Mouse (Mus musculus) hindbrain, embryonic 11.5 days (tissue): ENCODE measurements around the gene Crip1. TPM values are rescaled to one million over a fixed set of nuclear protein-coding genes. Genes with fewer than 3 reads are reported as not detected.
A peak's percentile ranks its signal among the peaks of the same experiment; 100 is the strongest.
"Not testable (repeated sequence)": the region's sequence is repeated elsewhere in the genome, so short reads cannot be mapped to it uniquely, and the experiment has no call there.

ENCODE experiments used
- ATAC-seq: fragments of 200-750 bp; cut with Nextera tagmentation; 2 replicates; pipeline ENCODE4 v1.8.0; 2017; ENCODE audit warnings: mild to moderate bottlenecking, moderate TSS enrichment, moderate library complexity; ENCODE audit not compliant: low FRiP score
- DNase-seq: peaks from one replicate; pipeline ENCODE4 v3.0.0-alpha.2; 2015; ENCODE audit warnings: low spot score
- H3K27ac ChIP-seq: fragments of 300-500 bp; sonication (generic); 2 replicates; pipeline ENCODE4 v1.5.1; 2014; ENCODE audit warnings: mild to moderate bottlenecking, low read depth, low read length
- H3K27me3 ChIP-seq: fragments of 300-500 bp; sonication (generic); 2 replicates; pipeline ENCODE4 v1.6.1; 2014; ENCODE audit warnings: mild to moderate bottlenecking, low read length, moderate library complexity, mixed read lengths; ENCODE audit not compliant: control insufficient read depth, insufficient read depth
- H3K36me3 ChIP-seq: fragments of 300-500 bp; sonication (generic); 2 replicates; pipeline ENCODE4 v1.6.1; 2014; ENCODE audit warnings: mild to moderate bottlenecking, low read length, moderate library complexity, mixed read lengths; ENCODE audit not compliant: control insufficient read depth, insufficient read depth
- H3K4me1 ChIP-seq: fragments of 300-500 bp; sonication (generic); replicated peaks from 2 replicates; pipeline ENCODE4 v1.6.1; 2014; ENCODE audit warnings: low read length, mixed read lengths; ENCODE audit not compliant: control insufficient read depth, insufficient read depth
- H3K4me2 ChIP-seq: fragments of 300-500 bp; sonication (generic); replicated peaks from 2 replicates; pipeline ENCODE4 v1.6.1; 2014; ENCODE audit warnings: mild to moderate bottlenecking, low read depth, low read length
- H3K4me3 ChIP-seq: fragments of 300-500 bp; sonication (generic); 2 replicates; pipeline ENCODE4 v1.5.1; 2014; ENCODE audit warnings: low read depth, low read length
- H3K9ac ChIP-seq: fragments of 300-500 bp; sonication (generic); 2 replicates; pipeline ENCODE4 v1.6.1; 2014; ENCODE audit warnings: low read depth, low read length
- H3K9me3 ChIP-seq: fragments of 300-500 bp; sonication (generic); 2 replicates; pipeline ENCODE4 v1.6.1; 2016; ENCODE audit warnings: low read length; ENCODE audit not compliant: control insufficient read depth
- WGBS: fragments of 180-500 bp; shearing (Covaris S2); extraction: QIAGEN DNeasy Blood & Tissue Kit; methylation state at CpG from one replicate; pipeline ENCODE4 v1.1.7; 2014; 5-methylcytosine and 5-hydroxymethylcytosine counted together
- polyA plus RNA-seq: library from polyadenylated mRNA; unstranded; fragments of >200 nt; fragmentation: Nextera tagmentation; extraction: Ambion mirVana; gene quantifications from 2 replicates; pipeline ENCODE4 v1.2.1, GENCODE M21; 2014

Gene Crip1
- polyA plus RNA-seq, 1 experiment from 2014 or later: 84.7 TPM

- H3K9ac ChIP-seq: no peak overlapping the region; the same call in 1 of the 2 replicates
- ATAC-seq (no peak), DNase-seq (no peak)
- whole genome bisulfite sequencing: 87% methylated on average over 51 of the region's 51 CpGs
- peaks cover 5% of the 10 kb centered on the region; the same call in 1 of the 2 replicates for H3K27me3 ChIP-seq
- H3K27ac ChIP-seq: no peak overlapping the region
- peak overlapping the region; percentile 96 for H3K4me2 ChIP-seq
- H3K36me3 ChIP-seq: no peaks in the 10 kb centered on the region
- peaks cover 10% of the 10 kb centered on the region for H3K4me1 ChIP-seq
- H3K9me3 ChIP-seq: no peaks in the 10 kb centered on the region
- H3K4me3 ChIP-seq: peak overlapping the region; percentile 44; the same call in 1 of the 2 replicates
Measured at GRCm38 (mm10) chr12:113188349-113189055, 42.4 kb downstream of the Crip1 start.

GRCm38 (mm10) chr12:113193423-113193822 lies 47.3 kb downstream of the Crip1 start:
- WGBS: 79% methylated on average over 2 of the region's 2 CpGs
- ATAC-seq (no peak), DNase-seq (no peak)
- Histone ChIP-seq H3K27ac (no peak overlapping the region), H3K4me1 (no peaks in the 10 kb centered on the region), H3K9me3 (no peaks in the 10 kb centered on the region), H3K4me3 (no peak overlapping the region), H3K36me3 (no peaks in the 10 kb centered on the region), H3K27me3 (no peaks in the 10 kb centered on the region), H3K9ac (no peak overlapping the region), H3K4me2 (no peak overlapping the region)

GRCm38 (mm10) chr12:113199132-113199531 lies 53.0 kb downstream of the Crip1 start:
- ATAC-seq, H3K36me3 ChIP-seq, H3K27ac ChIP-seq, H3K9ac ChIP-seq, H3K4me2 ChIP-seq, DNase-seq, H3K27me3 ChIP-seq, H3K4me1 ChIP-seq, H3K4me3 ChIP-seq, H3K9me3 ChIP-seq: not testable (repeated sequence)
- 100% methylated on average over 3 of the region's 6 CpGs for WGBS

GRCm38 (mm10) chr12:113201301-113201700 lies 55.2 kb downstream of the Crip1 start:
- Histone ChIP-seq H3K4me2 (no peak overlapping the region), H3K27me3 (no peaks in the 10 kb centered on the region)
- ATAC-seq: no peak

GRCm38 (mm10) chr12:113202008-113202407 lies 55.9 kb downstream of the Crip1 start:
- Histone ChIP-seq H3K9me3 (no peaks in the 10 kb centered on the region), H3K36me3 (no peaks in the 10 kb centered on the region), H3K4me2 (no peak overlapping the region), H3K4me1 (no peaks in the 10 kb centered on the region), H3K9ac (no peak overlapping the region), H3K4me3 (no peak overlapping the region), H3K27me3 (no peaks in the 10 kb centered on the region), H3K27ac (no peak overlapping the region)
- DNase-seq (no peak), ATAC-seq (no peak)

More at GRCm38 (mm10) chr12:113201301-113201700, 55.2 kb downstream of the Crip1 start:
- Histone ChIP-seq H3K4me1 (no peaks in the 10 kb centered on the region), H3K9ac (no peak overlapping the region), H3K9me3 (no peaks in the 10 kb centered on the region), H3K27ac (no peak overlapping the region), H3K4me3 (no peak overlapping the region), H3K36me3 (no peaks in the 10 kb centered on the region)
- no peak for DNase-seq
- WGBS: 88% methylated on average over 4 of the region's 4 CpGs

Other genes starting within 250 kb of the Crip1 start
- 4.2 and 4.7 TPM in 2 replicates for gene Jag2, start 216.5 kb upstream of the Crip1 start, polyA plus RNA-seq
- gene Nudt14, start 204.2 kb upstream of the Crip1 start, polyA plus RNA-seq: 57.3 and 69.9 TPM in 2 replicates
- gene Btbd6, start 169.8 kb upstream of the Crip1 start, polyA plus RNA-seq: 25.6 and 26.8 TPM in 2 replicates
- 53.6 and 57.8 TPM in 2 replicates for gene Brf1, start 145.6 kb upstream of the Crip1 start, polyA plus RNA-seq
- gene Pacs2, start 131.8 kb upstream of the Crip1 start, polyA plus RNA-seq: 17.2 and 21.2 TPM in 2 replicates
- gene Tex22, start 71.8 kb upstream of the Crip1 start, polyA plus RNA-seq: 0.26 TPM in 1 of 2 replicates, not detected in the other
- 17.2 and 19.4 TPM in 2 replicates for gene Mta1, start 48.0 kb upstream of the Crip1 start, polyA plus RNA-seq
- gene Crip2, start 6.1 kb upstream of the Crip1 start, polyA plus RNA-seq: 208 TPM in 2 replicates
- 28.8 and 31.4 TPM in 2 replicates for gene Tedc1, start 10.1 kb downstream of the Crip1 start, polyA plus RNA-seq
- gene Tmem121, start 39.6 kb downstream of the Crip1 start, polyA plus RNA-seq: 8.9 and 10.8 TPM in 2 replicates